Mouse (Mus musculus) testis, adult 10 weeks (tissue): Measurements from ENCODE around the gene 2010003K11Rik. TPM values are rescaled to one million over a fixed set of nuclear protein-coding genes. Genes with fewer than 3 reads are reported as not detected.

Experiments
- polyA plus RNA-seq: library from polyadenylated mRNA; stranded (reverse); fragments of 350-450 nt; fragmentation: Illumina TruSeq; extraction: RNeasy Lipid Tissue Mini Kit (QIAGEN cat#74804); gene quantifications from one replicate; pipeline ENCODE4 v1.2.3, GENCODE M21; 2014; ENCODE audit warnings: low read depth, low replicate concordance

The 2010003K11Rik gene
- polyA plus RNA-seq, result 0.18 TPM

DNA sequence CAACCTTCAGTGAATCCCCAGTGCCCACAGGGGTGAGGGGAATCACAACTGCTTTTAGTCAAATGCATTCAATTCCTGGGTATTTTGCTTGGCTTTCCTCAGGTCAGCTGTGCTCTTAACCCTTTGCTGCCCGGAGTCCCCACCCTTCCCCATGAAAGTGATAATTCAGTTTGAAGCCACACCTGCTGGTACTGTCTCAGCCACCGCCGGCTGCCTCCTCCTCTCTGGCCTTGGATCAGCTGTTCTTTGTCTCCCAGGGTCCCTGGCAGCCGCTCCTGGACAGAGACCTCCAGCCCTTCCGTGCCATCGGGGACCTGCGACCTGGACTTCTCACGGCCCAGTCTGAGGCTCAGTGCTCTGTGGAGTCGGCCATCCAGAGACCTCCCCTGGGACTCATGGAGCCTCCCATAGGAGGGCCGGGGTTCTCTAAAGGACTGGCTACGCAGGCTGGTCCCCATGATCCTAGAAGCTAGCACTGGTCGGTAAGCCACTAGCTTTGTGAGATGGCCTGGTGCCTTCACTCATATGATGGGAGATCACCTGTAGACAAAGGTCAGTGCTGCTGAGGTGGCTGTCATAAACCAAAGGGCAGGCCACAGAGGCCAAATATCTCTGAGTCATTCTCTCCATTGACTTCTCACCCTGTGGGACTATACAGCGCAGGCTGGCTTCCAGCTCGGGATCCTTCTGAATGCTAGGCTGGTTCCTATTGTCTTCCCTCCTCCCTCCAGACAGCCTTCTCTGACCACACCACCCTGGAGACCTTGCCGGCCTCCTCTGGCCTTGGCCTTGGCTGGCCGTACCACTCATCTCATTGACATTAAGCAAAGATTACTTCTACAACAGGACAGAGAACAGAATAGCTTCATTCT lies at the start of gene 2010003K11Rik:
TSS of gene 2010003K11Rik (minus strand) at position 522 of the 872 bp plus-strand sequence.

GRCm38 (mm10) chr19:4509986-4510963 lies 11.9 kb upstream of the 2010003K11Rik start, which contains the start of gene Pcx:
Gene Pcx (plus strand): TSS chr19:4510472.

GRCm38 (mm10) chr19:4477345-4478189 lies 20.8 kb downstream of the 2010003K11Rik start, which contains the start of gene Syt12:
Gene Syt12 (minus strand): TSS chr19:4477447.

Other genes with a start within 250 kb of the 2010003K11Rik start
- gene Ssh3, start 229.4 kb downstream of the 2010003K11Rik start, polyA plus RNA-seq, result 0.39 TPM
- gene Ankrd13d, start 215.4 kb downstream of the 2010003K11Rik start, polyA plus RNA-seq, result not detected
- gene Grk2, start 192.4 kb downstream of the 2010003K11Rik start, polyA plus RNA-seq, result 3.2 TPM
- gene Kdm2a, start 100.3 kb downstream of the 2010003K11Rik start, polyA plus RNA-seq, result 49.2 TPM
- gene Rhod, start 59.2 kb downstream of the 2010003K11Rik start, polyA plus RNA-seq, result 0.31 TPM
- not detected for gene Syt12, start 21.1 kb downstream of the 2010003K11Rik start, polyA plus RNA-seq
- gene Pcx, start 11.9 kb upstream of the 2010003K11Rik start, polyA plus RNA-seq, result 0.39 TPM
- not detected for gene Lrfn4, start 117.1 kb upstream of the 2010003K11Rik start, polyA plus RNA-seq
- 2.3 TPM for gene Rce1, start 127.1 kb upstream of the 2010003K11Rik start, polyA plus RNA-seq
- gene Gm960, start 200.1 kb upstream of the 2010003K11Rik start, polyA plus RNA-seq, result 1.9 TPM
- 0.13 TPM for gene Sptbn2, start 212.6 kb upstream of the 2010003K11Rik start, polyA plus RNA-seq